Mouse (Mus musculus) C2C12 (cell line): ENCODE results near the gene Prkg2.

Experiments
- CEBPB ChIP-seq: IDR thresholded peaks from one replicate; pipeline ENCODE4 v1.6.1; 2011; ENCODE audit warnings: low read depth, mild to moderate bottlenecking, control low read depth, moderate library complexity
- CTCF ChIP-seq: IDR thresholded peaks from one replicate; pipeline ENCODE4 v1.5.1; 2011; ENCODE audit not compliant: control insufficient read depth, insufficient read depth, insufficient read length
- MAX ChIP-seq: IDR thresholded peaks from one replicate; pipeline ENCODE4 v1.6.1; 2011; ENCODE audit warnings: mild to moderate bottlenecking, control low read depth
- USF1 ChIP-seq: IDR thresholded peaks from one replicate; pipeline ENCODE4 v1.6.1; 2011; ENCODE audit warnings: low read depth, mild to moderate bottlenecking, control low read depth, moderate library complexity

GRCm38 (mm10) chr5:98922921-98923320, 114.2 kb downstream of the Prkg2 start:
- TF ChIP-seq CTCF (no peak), USF1 (no peak), MAX (no peak), CEBPB (no peak)
